Mouse (Mus musculus) retina, adult 2 months (tissue): ENCODE data around the gene Cd180.

Experiments used
- DNase-seq: peaks from one replicate; pipeline ENCODE4 v3.0.0-alpha.2; 2012; ENCODE audit warnings: low read depth, low spot score

Cd180 gene

GRCm38 (mm10) chr13:102779275-102779674 lies 85.9 kb downstream of the Cd180 start:
- DNase-seq: no peak

DNA sequence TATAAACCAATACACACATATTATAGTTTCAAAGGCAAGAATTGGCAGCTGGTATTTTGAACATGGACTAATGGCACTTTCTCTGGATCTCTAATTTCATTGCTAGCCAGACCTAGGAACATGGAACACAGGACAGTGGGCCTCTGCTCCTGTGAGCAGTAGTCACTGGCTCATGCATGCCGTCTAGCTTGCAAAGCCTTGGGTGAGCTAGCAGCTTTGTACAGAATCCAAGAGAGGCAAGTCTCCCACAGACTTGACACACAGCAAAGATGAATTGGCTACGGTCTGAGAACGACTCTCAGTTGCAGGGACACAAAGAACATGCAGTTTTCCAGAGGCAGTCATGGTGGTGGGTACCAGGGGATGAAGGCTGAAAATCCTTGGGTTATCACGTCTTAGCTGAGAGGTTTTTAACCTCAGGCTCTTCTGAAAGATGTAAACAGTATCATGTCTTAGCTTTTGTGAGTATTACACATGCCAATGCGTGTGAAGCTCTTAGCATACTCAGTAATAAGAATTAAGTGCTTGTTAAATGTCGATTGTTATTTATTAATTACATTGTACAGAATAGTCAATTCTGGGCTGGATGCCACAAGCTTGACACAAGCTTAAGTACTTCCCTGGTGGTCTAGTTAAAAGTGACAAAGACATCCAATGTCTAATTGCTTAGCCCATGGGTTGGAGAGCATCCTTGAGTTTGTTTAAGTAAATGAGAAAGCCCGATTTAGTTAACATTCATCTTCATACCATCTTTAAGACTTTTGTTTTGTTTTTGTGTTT lies 90.4 kb downstream of the Cd180 start:
- DNase-seq: no peak

GRCm38 (mm10) chr13:102786666-102787230 lies 93.4 kb downstream of the Cd180 start:
- DNase-seq: no peak
